In the genomic region with DNA sequence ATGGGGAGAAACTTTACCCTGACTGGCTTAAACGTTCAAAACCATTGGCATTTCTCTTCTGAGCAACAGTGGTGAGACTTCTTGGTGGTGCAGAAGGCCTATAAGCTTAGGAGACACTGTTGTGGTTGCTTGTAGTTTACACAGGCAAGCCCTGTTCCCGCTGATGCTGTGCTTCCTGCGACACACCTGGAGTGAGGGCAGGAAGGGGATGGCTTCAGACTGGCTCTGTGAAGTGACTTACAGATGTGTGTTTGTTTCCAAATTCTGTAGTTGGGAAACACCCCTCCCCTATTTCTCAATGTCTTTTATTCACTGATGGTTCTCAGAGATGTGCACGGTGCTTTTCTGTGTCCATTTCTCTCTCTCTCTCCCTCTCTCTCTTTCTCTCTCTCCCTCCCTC, we compare ENCODE assay signal across 27 mouse cellular contexts. TPM values are rescaled to one million over a fixed set of nuclear protein-coding genes. Genes with fewer than 3 reads are reported as not detected.
"Had no signal": no experiment of that assay in that cellular context is flagged by ENCODE, and none has a peak within 500 bp of the region (broad histone marks: within the 10 kb centered on the region; RNA-seq: fewer than 3 reads in every experiment).

No protein-coding gene starts in this region.

- H3K9me3 ChIP-seq: heart, embryonic 10.5 days; heart, embryonic 13.5 days; heart, embryonic 15.5 days; hindbrain, embryonic 13.5 days; hindbrain, embryonic 15.5 days; kidney, embryonic 15.5 days; limb, embryonic 13.5 days; limb, embryonic 15.5 days; liver, embryonic 13.5 days had no signal

- H3K9ac ChIP-seq: heart, embryonic 13.5 days; heart, embryonic 15.5 days; hindbrain, embryonic 13.5 days; hindbrain, embryonic 15.5 days; kidney, embryonic 15.5 days; limb, embryonic 13.5 days; limb, embryonic 15.5 days; liver, embryonic 13.5 days had no signal

- H3K27me3 ChIP-seq: heart, embryonic 13.5 days; heart, embryonic 15.5 days; hindbrain, embryonic 13.5 days; hindbrain, embryonic 15.5 days; kidney, embryonic 15.5 days; limb, embryonic 13.5 days; limb, embryonic 15.5 days; liver, embryonic 13.5 days had no signal

- H3K27ac ChIP-seq: gastrocnemius, adult 2 months; heart, embryonic 10.5 days; heart, embryonic 13.5 days; heart, embryonic 15.5 days; hindbrain, embryonic 13.5 days; hindbrain, embryonic 15.5 days; hindbrain, postnatal 0 days; kidney, embryonic 15.5 days; kidney, postnatal 0 days; limb, embryonic 13.5 days; limb, embryonic 15.5 days; liver, embryonic 13.5 days had no signal

- H3K4me2 ChIP-seq: heart, embryonic 13.5 days; heart, embryonic 15.5 days; hindbrain, embryonic 13.5 days; hindbrain, embryonic 15.5 days; kidney, embryonic 15.5 days; limb, embryonic 13.5 days; limb, embryonic 15.5 days; liver, embryonic 11.5 days; liver, embryonic 13.5 days had no signal

- DNase-seq: gastrocnemius, adult 2 months; gastrocnemius, postnatal 10 days; gastrocnemius, postnatal 25 days; heart, adult 18-20 months; heart, postnatal 14 days; heart, postnatal 36 days; kidney, adult 11 months; kidney, adult 2 months; kidney, adult 9 months; kidney, postnatal 14 days; kidney, postnatal 36 days; layer of hippocampus, adult 9-11 months; layer of hippocampus, postnatal 36 days; left cerebral cortex, postnatal 4 days; liver, embryonic 13.5 days had no signal

- H3K36me3 ChIP-seq: liver, embryonic 13.5 days had no signal

- ATAC-seq: hindbrain, postnatal 0 days; intestine, embryonic 16.5 days had no signal

- H3K4me1 ChIP-seq: heart, embryonic 10.5 days; heart, embryonic 13.5 days; heart, embryonic 15.5 days; hindbrain, embryonic 13.5 days; hindbrain, embryonic 15.5 days; kidney, embryonic 15.5 days; limb, embryonic 13.5 days; limb, embryonic 15.5 days; liver, embryonic 13.5 days had no signal

- H3K4me3 ChIP-seq: gastrocnemius, adult 2 months; heart, embryonic 10.5 days; heart, embryonic 13.5 days; heart, embryonic 15.5 days; hindbrain, embryonic 13.5 days; hindbrain, embryonic 15.5 days; kidney, embryonic 15.5 days; limb, embryonic 13.5 days; limb, embryonic 15.5 days; liver, embryonic 13.5 days had no signal

RNA-seq across cellular contexts. Expression of a gene that starts 8.2 kb away (rescaled TPM):
- polyA plus RNA-seq: kidney, adult 2 months had no signal
